Mouse (Mus musculus) hindbrain, embryonic 11.5 days (tissue): ENCODE results near the gene Nvl. TPM values are rescaled to one million over a fixed set of nuclear protein-coding genes. Genes with fewer than 3 reads are reported as not detected.

ENCODE experiments used
- ATAC-seq: fragments of 200-750 bp; cut with Nextera tagmentation; 2 replicates; pipeline ENCODE4 v1.8.0; 2017; ENCODE audit warnings: mild to moderate bottlenecking, moderate TSS enrichment, moderate library complexity; ENCODE audit not compliant: low FRiP score
- DNase-seq: peaks from one replicate; pipeline ENCODE4 v3.0.0-alpha.2; 2015; ENCODE audit warnings: low spot score
- H3K27ac ChIP-seq: fragments of 300-500 bp; sonication (generic); 2 replicates; pipeline ENCODE4 v1.5.1; 2014; ENCODE audit warnings: mild to moderate bottlenecking, low read depth, low read length
- H3K27me3 ChIP-seq: fragments of 300-500 bp; sonication (generic); 2 replicates; pipeline ENCODE4 v1.6.1; 2014; ENCODE audit warnings: mild to moderate bottlenecking, low read length, moderate library complexity, mixed read lengths; ENCODE audit not compliant: control insufficient read depth, insufficient read depth
- H3K36me3 ChIP-seq: fragments of 300-500 bp; sonication (generic); 2 replicates; pipeline ENCODE4 v1.6.1; 2014; ENCODE audit warnings: mild to moderate bottlenecking, low read length, moderate library complexity, mixed read lengths; ENCODE audit not compliant: control insufficient read depth, insufficient read depth
- H3K4me1 ChIP-seq: fragments of 300-500 bp; sonication (generic); replicated peaks from 2 replicates; pipeline ENCODE4 v1.6.1; 2014; ENCODE audit warnings: low read length, mixed read lengths; ENCODE audit not compliant: control insufficient read depth, insufficient read depth
- H3K4me2 ChIP-seq: fragments of 300-500 bp; sonication (generic); replicated peaks from 2 replicates; pipeline ENCODE4 v1.6.1; 2014; ENCODE audit warnings: mild to moderate bottlenecking, low read depth, low read length
- H3K4me3 ChIP-seq: fragments of 300-500 bp; sonication (generic); 2 replicates; pipeline ENCODE4 v1.5.1; 2014; ENCODE audit warnings: low read depth, low read length
- H3K9ac ChIP-seq: fragments of 300-500 bp; sonication (generic); 2 replicates; pipeline ENCODE4 v1.6.1; 2014; ENCODE audit warnings: low read depth, low read length
- H3K9me3 ChIP-seq: fragments of 300-500 bp; sonication (generic); 2 replicates; pipeline ENCODE4 v1.6.1; 2016; ENCODE audit warnings: low read length; ENCODE audit not compliant: control insufficient read depth
- WGBS: fragments of 180-500 bp; shearing (Covaris S2); extraction: QIAGEN DNeasy Blood & Tissue Kit; methylation state at CpG from one replicate; pipeline ENCODE4 v1.1.7; 2014; 5-methylcytosine and 5-hydroxymethylcytosine counted together
- polyA plus RNA-seq: library from polyadenylated mRNA; unstranded; fragments of >200 nt; fragmentation: Nextera tagmentation; extraction: Ambion mirVana; gene quantifications from 2 replicates; pipeline ENCODE4 v1.2.1, GENCODE M21; 2014

Gene Nvl
- polyA plus RNA-seq, 1 experiment from 2014 or later = 38.5 TPM

DNA sequence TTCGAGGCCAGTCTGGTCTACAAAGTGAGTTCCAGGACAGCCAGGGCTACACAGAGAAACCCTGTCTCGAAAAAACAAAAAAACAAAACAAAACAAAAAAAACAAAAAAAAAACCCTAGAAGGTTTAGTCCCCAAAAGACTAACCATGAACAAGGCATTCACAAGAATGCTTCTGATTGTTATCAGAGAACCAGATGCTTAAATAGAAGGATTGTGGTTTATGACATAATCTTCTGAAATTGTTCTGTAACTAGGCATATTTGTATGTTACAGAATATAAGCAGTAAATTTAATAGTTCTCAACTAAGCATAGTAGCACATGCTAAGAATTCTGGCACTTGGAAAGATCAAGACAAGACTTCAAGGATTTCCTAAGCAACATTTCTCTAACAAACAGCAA, 19.9 kb downstream of the Nvl start:
- ATAC-seq = no peak
- 71% methylated on average over 2 of the region's 2 CpGs for WGBS

DNA sequence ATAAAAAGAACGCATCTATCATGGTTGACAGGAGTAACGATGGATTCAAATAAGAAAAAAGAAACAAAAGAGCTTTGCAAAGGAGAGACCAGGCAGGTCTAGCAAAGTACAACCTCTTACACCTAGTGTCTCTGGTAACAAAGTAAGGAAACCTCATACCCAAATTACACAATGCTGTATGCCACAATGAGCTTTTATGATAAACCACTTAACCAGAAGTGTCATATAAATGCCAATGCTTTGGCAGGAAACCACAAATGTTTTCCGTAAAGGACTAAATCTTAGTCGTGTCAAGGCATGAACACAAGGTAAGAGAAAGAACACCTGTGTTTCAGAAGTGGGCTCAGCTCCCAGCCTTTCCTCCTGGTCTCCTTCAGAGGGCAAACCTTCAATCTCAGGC, 26.9 kb downstream of the Nvl start:
- Histone ChIP-seq H3K4me1 (no peaks in the 10 kb centered on the region), H3K9ac (no peak overlapping the region), H3K27ac (no peak overlapping the region), H3K27me3 (no peaks in the 10 kb centered on the region), H3K9me3 (no peaks in the 10 kb centered on the region), H3K36me3 (peaks cover 4% of the 10 kb centered on the region; the same call in 1 of the 2 replicates), H3K4me3 (no peak overlapping the region), H3K4me2 (no peak overlapping the region)
- ATAC-seq = no peak
- WGBS = 97% methylated on average over 4 of the region's 4 CpGs
- DNase-seq = no peak

More for the DNA sequence above, 19.9 kb downstream of the Nvl start:
- Histone ChIP-seq H3K9ac (no peak overlapping the region), H3K27me3 (no peaks in the 10 kb centered on the region), H3K4me3 (no peak overlapping the region), H3K27ac (no peak overlapping the region), H3K9me3 (no peaks in the 10 kb centered on the region), H3K36me3 (0 out of 2 replicates have a peak, but pooled peaks cover 5% of the 10 kb centered on the region), H3K4me2 (no peak overlapping the region), H3K4me1 (no peaks in the 10 kb centered on the region)
- DNase-seq = no peak

DNA sequence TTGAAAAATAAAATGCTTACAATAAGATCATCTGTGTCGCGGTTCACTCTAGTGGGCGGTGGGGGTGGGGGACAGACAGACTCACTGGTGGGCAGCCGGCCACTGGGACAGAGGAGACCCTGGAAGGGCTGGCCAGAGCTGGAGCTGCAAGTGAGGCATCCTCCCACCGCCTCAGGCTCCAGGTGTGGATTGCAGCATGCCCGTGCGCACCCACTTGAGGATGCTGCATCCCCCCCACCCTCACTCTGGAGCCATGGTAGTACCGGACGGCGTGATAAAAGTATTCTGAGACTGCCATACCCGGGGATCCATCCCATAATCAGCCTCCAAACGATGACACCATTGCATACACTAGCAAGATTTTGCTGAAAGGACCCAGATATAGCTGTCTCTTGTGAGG, 54.0 kb downstream of the Nvl start:
- Histone ChIP-seq H3K4me1 (no peaks in the 10 kb centered on the region), H3K27ac (no peak overlapping the region), H3K4me2 (no peak overlapping the region), H3K36me3 (0 out of 2 replicates have a peak, but pooled peaks cover 7% of the 10 kb centered on the region), H3K9me3 (no peaks in the 10 kb centered on the region), H3K27me3 (no peaks in the 10 kb centered on the region), H3K4me3 (no peak overlapping the region), H3K9ac (no peak overlapping the region)
- DNase-seq = no peak
- no peak for ATAC-seq
- 79% methylated on average over 12 of the region's 12 CpGs for whole genome bisulfite sequencing

DNA sequence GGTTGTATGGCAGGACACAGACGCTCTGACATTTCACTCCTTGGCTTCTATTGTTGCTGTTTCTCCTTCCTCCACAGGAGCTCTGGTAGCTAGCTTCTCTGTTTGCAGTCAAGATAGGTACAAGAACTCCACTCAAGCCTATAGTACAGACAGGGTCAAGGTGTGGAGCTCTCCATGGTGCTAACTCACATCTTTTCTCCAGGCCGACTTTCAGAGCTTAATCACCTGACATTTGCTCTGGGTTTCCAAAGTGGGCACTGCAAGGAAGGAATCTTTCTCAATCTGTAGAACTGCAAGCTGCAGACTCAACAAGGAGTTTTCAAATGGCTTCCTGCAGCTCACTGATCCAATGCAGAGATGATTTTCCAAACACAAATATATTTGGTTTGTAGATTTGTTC, 60.0 kb downstream of the Nvl start:
- 42% methylated on average over 2 of the region's 2 CpGs for WGBS
- no peaks in the 10 kb centered on the region for H3K27me3 ChIP-seq
- no peak overlapping the region for H3K4me2 ChIP-seq
- no peaks in the 10 kb centered on the region for H3K9me3 ChIP-seq
- H3K4me3 ChIP-seq = no peak overlapping the region
- ATAC-seq (no peak), DNase-seq (peak; percentile 28)
- no peaks in the 10 kb centered on the region for H3K36me3 ChIP-seq
- no peaks in the 10 kb centered on the region for H3K4me1 ChIP-seq
- H3K9ac ChIP-seq = no peak overlapping the region
- no peak overlapping the region for H3K27ac ChIP-seq

DNA sequence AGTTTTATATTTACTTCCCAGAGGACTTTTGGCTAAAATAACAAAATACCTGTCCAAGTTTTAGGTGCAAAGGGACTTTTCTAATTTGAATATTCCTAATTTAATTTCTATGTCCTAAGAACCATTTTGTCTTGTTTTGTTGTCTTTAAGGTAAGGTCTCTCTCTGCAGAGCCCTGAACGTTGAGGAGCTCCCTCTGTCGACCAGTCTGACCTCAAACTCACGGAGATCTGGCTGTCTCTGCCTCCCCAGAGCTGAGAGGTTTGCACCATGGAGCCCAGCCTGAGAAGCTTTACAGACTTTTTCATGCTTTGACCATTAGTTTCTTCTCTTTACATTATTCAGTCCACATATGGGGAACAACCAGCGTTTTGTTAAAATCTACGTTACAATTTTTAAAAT, 70.9 kb downstream of the Nvl start:
- Histone ChIP-seq H3K36me3 (no peaks in the 10 kb centered on the region), H3K4me2 (no peak overlapping the region), H3K4me3 (no peak overlapping the region), H3K9ac (no peak overlapping the region), H3K4me1 (no peaks in the 10 kb centered on the region), H3K9me3 (no peaks in the 10 kb centered on the region), H3K27ac (no peak overlapping the region), H3K27me3 (no peaks in the 10 kb centered on the region)
- no peak for ATAC-seq
- DNase-seq = no peak
- 53% methylated on average over 5 of the region's 5 CpGs for WGBS

DNA sequence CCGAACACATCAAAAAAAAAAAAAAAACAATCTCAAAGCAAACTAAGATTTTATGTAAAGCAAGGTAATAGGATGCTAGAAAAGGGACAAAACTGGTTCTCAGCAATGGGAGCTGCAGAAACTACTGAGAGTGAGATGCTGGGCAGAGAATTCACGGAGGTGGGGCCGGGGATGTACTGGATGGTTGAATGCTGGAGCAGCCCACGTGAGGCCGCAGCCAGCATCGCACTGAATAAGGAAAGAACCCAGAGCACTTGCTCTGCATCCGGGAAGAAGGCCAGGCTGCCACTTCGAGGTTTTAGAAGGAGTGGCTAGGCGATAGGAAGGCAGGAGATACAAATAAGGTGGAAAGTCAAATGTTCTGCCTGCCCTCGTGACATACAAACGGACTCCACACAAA, 74.3 kb downstream of the Nvl start:
- H3K27me3 ChIP-seq = no peaks in the 10 kb centered on the region
- ATAC-seq (no peak), DNase-seq (no peak)
- 78% methylated on average over 11 of the region's 11 CpGs for whole genome bisulfite sequencing
- H3K4me2 ChIP-seq = no peak overlapping the region
- no peaks in the 10 kb centered on the region for H3K4me1 ChIP-seq
- no peak overlapping the region for H3K27ac ChIP-seq
- no peaks in the 10 kb centered on the region for H3K9me3 ChIP-seq
- H3K36me3 ChIP-seq = no peaks in the 10 kb centered on the region
- H3K4me3 ChIP-seq = no peak overlapping the region
- H3K9ac ChIP-seq = no peak overlapping the region

DNA sequence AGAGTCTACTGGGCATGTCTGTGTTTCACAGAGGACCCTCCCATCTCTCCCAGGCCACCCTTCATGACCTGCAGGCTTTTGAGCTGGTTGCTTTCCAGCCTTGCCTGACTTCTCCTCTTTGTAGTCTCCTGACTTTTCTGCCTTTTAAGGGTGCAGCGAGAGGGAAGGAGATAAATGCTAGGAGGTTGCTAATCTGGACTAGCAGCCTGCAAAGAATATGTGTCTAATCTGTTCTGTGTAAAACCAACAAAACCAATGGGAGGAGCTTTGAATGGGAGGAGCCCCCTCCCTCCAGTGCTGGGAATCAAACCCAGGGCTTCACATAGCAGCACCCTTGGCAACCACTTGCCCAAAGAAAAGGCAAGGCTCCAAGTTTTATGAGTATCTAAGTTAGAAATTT, 75.7 kb downstream of the Nvl start:
- no peak for ATAC-seq
- 67% methylated on average over 1 of the region's 1 CpGs for WGBS
- Histone ChIP-seq H3K27me3 (no peaks in the 10 kb centered on the region), H3K9ac (no peak overlapping the region), H3K4me2 (no peak overlapping the region), H3K4me3 (no peak overlapping the region), H3K36me3 (no peaks in the 10 kb centered on the region), H3K9me3 (no peaks in the 10 kb centered on the region), H3K27ac (no peak overlapping the region), H3K4me1 (no peaks in the 10 kb centered on the region)
- DNase-seq = no peak

DNA sequence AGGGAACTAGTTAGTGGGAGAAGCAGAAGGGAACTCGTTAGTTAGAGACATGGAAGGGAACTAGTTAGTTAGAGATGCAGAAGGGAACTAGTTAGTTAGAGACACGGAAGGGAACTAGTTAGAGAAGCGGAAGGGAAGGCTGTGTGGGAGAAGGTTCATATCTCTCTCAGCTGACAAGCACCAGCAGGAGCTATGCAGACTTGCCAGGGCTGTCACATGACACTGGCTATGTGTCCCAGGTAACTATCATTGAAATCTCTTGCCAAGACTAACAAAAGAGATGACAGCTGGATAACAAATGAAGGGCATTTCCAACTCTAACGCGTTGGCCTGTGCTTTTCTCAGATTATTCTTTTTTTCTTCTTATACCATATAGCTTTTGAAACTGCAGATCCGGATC, 79.4 kb downstream of the Nvl start:
- Histone ChIP-seq H3K4me3 (no peak overlapping the region), H3K4me1 (no peaks in the 10 kb centered on the region), H3K9me3 (no peaks in the 10 kb centered on the region), H3K36me3 (no peaks in the 10 kb centered on the region), H3K27me3 (no peaks in the 10 kb centered on the region), H3K4me2 (no peak overlapping the region), H3K9ac (no peak overlapping the region), H3K27ac (no peak overlapping the region)
- DNase-seq (no peak), ATAC-seq (no peak)
- WGBS = 78% methylated on average over 6 of the region's 6 CpGs

DNA sequence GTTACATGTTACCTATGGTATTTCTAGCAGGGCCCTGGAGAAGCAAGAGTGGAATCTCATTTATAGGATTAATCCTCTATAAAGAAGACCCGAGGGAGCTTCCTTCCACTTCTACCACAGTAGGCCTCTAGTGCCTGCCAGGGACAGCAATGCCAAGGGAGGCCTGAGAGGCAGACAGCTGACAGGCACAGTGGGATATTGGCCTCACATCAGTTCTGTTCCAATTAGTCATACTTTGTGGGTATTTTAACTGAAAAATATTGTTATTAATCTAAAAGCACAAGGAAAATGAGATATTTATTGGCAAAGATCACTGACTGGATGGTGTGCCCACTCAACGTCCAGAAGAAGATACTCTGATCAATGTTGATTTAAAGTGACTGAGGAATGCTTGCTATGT, 80.0 kb downstream of the Nvl start:
- Histone ChIP-seq H3K9me3 (no peaks in the 10 kb centered on the region), H3K27me3 (no peaks in the 10 kb centered on the region), H3K4me2 (no peak overlapping the region), H3K9ac (no peak overlapping the region), H3K36me3 (no peaks in the 10 kb centered on the region), H3K4me1 (no peaks in the 10 kb centered on the region), H3K4me3 (no peak overlapping the region), H3K27ac (no peak overlapping the region)
- WGBS = 69% methylated on average over 2 of the region's 2 CpGs
- DNase-seq = no peak
- ATAC-seq = no peak
